Mouse (Mus musculus): ENCODE measurements around the gene Fthl17f. TPM values are rescaled to one million over a fixed set of nuclear protein-coding genes. Genes with fewer than 3 reads are reported as not detected.
"Not testable (repeated sequence)": the region's sequence is repeated elsewhere in the genome, so short reads cannot be mapped to it uniquely, and the experiment has no call there.

The Fthl17f gene
- not detected in 2 replicates for polyA plus RNA-seq (2015; fragmentation: Nextera tagmentation; extraction: Ambion mirVana)

GRCm38 (mm10) chrX:9062715-9063114 is at the start of gene Fthl17f:
Gene Fthl17f, plus strand, starts transcription at chrX:9063015.
- not testable (repeated sequence) for H3K9ac ChIP-seq; H3K9me3 ChIP-seq; H3K4me3 ChIP-seq; H3K27ac ChIP-seq (replicated peaks); H3K4me2 ChIP-seq; ATAC-seq (ENCODE audit: low read depth); H3K36me3 ChIP-seq; H3K4me1 ChIP-seq (replicated peaks); H3K27me3 ChIP-seq
- 91% methylated on average over 11 of the region's 11 CpGs for WGBS

GRCm38 (mm10) chrX:9016079-9016478 is 46.7 kb upstream of the Fthl17f start:
- 63% methylated on average over 1 of the region's 1 CpGs for WGBS
- Histone ChIP-seq H3K4me3 (no peak overlapping the region), H3K4me1 (replicated peaks) (no peaks in the 10 kb centered on the region), H3K27ac (replicated peaks) (no peak overlapping the region), H3K9me3 (no peaks in the 10 kb centered on the region), H3K4me2 (no peak overlapping the region), H3K36me3 (no peaks in the 10 kb centered on the region), H3K9ac (no peak overlapping the region), H3K27me3 (no peaks in the 10 kb centered on the region)
- ATAC-seq (ENCODE audit: low read depth): no peak

DNA sequence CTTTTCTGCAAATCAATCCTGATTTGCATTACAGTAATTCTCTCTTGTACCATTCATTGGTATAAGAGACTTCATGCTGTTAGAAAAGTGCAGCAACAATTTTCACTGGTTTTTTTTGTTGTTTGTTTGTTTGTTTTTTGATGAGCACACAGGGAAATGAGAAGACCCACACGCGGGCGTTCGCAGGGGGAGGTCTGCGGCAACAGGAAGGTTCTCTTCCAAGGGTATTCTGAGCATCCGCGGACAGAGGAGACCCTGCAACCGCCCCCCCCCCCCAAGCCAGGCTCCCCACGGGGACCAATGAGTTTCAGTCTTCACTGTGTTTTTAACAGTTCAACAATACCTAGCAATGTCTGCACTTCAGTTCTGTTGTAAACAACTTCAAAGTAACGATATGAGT is 43.3 kb upstream of the Fthl17f start:
- no peak for ATAC-seq (ENCODE audit: low read depth)

GRCm38 (mm10) chrX:9033193-9033592 is 29.6 kb upstream of the Fthl17f start, which contains the start of gene Fthl17e:
Gene Fthl17e, plus strand, starts transcription at chrX:9033493.
- H3K4me1 ChIP-seq (replicated peaks); H3K9ac ChIP-seq; H3K4me3 ChIP-seq; H3K27me3 ChIP-seq; H3K9me3 ChIP-seq; ATAC-seq (ENCODE audit: low read depth); H3K27ac ChIP-seq (replicated peaks); H3K36me3 ChIP-seq; H3K4me2 ChIP-seq: not testable (repeated sequence)
- WGBS: no CpG with 5 or more reads among the region's 10 CpGs

More for the DNA sequence above, 43.3 kb upstream of the Fthl17f start:
- Histone ChIP-seq H3K36me3 (no peaks in the 10 kb centered on the region), H3K4me1 (replicated peaks) (no peaks in the 10 kb centered on the region), H3K4me3 (no peak overlapping the region), H3K9ac (no peak overlapping the region), H3K27ac (replicated peaks) (no peak overlapping the region), H3K27me3 (no peaks in the 10 kb centered on the region), H3K4me2 (no peak overlapping the region), H3K9me3 (no peaks in the 10 kb centered on the region)
- WGBS: 61% methylated on average over 10 of the region's 10 CpGs

GRCm38 (mm10) chrX:9041611-9042010 is 21.2 kb upstream of the Fthl17f start:
- 36% methylated on average over 3 of the region's 4 CpGs for WGBS
- ATAC-seq (ENCODE audit: low read depth); H3K4me2 ChIP-seq; H3K27ac ChIP-seq (replicated peaks); H3K4me3 ChIP-seq; H3K9me3 ChIP-seq; H3K36me3 ChIP-seq; H3K27me3 ChIP-seq; H3K9ac ChIP-seq; H3K4me1 ChIP-seq (replicated peaks): not testable (repeated sequence)

DNA sequence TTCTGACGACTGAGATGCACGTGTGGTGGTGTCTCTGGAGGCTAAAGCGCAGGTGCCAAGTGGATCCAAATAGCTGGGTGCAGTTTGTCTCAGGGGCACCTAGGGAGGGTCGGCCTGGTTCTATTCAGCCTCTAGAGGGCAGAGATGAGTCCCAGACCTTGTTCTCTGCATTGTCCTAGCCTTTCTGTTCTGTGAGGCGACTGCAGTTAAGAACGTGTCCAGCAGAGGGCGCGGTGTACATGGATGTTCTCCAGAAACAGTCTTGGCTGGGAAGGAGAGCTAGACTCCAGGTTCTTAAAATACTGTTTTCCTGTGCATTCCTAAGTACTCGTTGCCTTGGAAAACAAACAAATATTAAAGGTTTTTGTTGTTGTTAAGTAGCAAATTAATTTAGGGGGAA is 1.9 kb upstream of the Fthl17f start:
- not testable (repeated sequence) for H3K36me3 ChIP-seq; H3K27me3 ChIP-seq; H3K4me1 ChIP-seq (replicated peaks); ATAC-seq (ENCODE audit: low read depth); H3K9me3 ChIP-seq; H3K4me3 ChIP-seq; H3K27ac ChIP-seq (replicated peaks); H3K4me2 ChIP-seq; H3K9ac ChIP-seq
- 30% methylated on average over 7 of the region's 9 CpGs for WGBS

DNA sequence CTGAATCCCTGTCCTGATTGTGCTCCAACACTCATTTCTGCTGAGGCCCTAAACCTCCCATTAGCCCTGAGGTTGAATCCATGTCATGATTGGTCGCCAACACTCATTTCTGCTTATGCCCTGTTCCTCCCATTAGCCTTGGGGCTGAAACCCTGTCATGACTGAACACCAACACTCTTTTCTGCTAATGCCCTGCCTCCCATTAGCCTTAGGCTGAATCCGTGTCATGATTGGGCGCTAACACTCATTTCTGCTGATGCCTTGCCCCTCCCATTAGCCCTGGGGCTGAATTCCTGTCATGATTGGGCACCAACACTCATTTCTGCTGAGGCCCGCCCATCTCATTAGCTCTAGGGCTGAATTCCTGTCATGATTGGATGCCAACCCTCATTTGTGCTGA is 714 bp upstream of the Fthl17f start:
- 90% methylated on average over 4 of the region's 4 CpGs for WGBS
- no peak overlapping the region for H3K4me3 ChIP-seq

DNA sequence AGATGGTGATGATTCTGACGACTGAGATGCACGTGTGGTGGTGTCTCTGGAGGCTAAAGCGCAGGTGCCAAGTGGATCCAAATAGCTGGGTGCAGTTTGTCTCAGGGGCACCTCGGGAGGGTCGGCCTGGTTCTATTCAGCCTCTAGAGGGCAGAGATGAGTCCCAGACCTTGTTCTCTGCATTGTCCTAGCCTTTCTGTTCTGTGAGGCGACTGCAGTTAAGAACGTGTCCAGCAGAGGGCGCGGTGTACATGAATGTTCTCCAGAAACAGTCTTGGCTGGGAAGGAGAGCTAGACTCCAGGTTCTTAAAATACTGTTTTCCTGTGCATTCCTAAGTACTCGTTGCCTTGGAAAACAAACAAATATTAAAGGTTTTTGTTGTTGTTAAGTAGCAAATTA is 14.9 kb downstream of the Fthl17f start:
- H3K9ac ChIP-seq; H3K9me3 ChIP-seq; H3K4me3 ChIP-seq; H3K27me3 ChIP-seq; H3K4me2 ChIP-seq; H3K27ac ChIP-seq (replicated peaks); H3K4me1 ChIP-seq (replicated peaks); H3K36me3 ChIP-seq: not testable (repeated sequence)
- ATAC-seq (ENCODE audit: low read depth): peak; percentile 50; the same call in 1 of the 2 replicates
- WGBS: 17% methylated on average over 9 of the region's 10 CpGs

More for the DNA sequence above, 714 bp upstream of the Fthl17f start:
- Histone ChIP-seq H3K36me3 (no peaks in the 10 kb centered on the region), H3K27ac (replicated peaks) (no peak overlapping the region), H3K4me1 (replicated peaks) (no peaks in the 10 kb centered on the region), H3K4me2 (no peak overlapping the region), H3K9me3 (no peaks in the 10 kb centered on the region), H3K9ac (no peak overlapping the region), H3K27me3 (no peaks in the 10 kb centered on the region)
- ATAC-seq (ENCODE audit: low read depth): no peak

DNA sequence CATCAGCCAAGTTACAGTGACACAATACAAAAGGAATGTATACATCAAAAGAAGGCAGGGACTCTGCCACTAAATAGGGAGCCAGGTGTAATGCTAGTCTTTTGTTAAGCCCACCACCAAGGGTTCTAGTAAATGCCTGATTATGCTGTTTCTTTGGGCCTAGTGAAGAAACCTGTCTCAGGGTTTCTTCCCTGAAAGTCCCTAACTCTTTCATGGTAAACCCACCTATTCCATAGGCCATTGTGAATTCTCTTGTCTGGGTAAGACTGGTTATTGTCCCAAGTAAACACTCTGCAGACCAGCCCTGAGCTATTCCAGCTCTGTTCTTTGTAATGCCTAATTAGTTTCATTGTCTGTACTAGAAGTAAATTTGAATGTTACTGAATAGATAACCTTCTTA is 32.3 kb downstream of the Fthl17f start:
- H3K36me3 ChIP-seq; H3K9me3 ChIP-seq; H3K4me1 ChIP-seq (replicated peaks); H3K4me2 ChIP-seq; H3K27ac ChIP-seq (replicated peaks); H3K4me3 ChIP-seq; ATAC-seq (ENCODE audit: low read depth); H3K27me3 ChIP-seq; H3K9ac ChIP-seq: not testable (repeated sequence)

DNA sequence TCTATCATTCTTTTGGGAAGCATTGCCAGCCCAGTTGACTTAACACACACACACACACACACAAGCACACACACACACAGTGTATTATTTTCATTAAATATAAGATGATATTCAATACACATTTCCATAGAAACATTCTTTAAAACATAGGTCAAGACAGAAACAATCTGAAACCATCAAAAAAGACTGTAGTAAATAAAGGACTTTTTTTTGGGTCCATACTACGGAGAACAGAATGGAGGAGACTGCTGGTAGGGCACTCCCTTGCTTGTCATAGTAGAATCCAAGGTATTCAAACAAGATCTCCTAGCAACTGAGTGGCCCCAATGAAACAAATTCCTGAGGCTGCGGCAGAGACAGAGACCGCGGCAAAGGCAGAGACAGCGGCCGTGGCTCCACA is 41.4 kb downstream of the Fthl17f start, which contains the start of gene 4930402K13Rik:
Gene 4930402K13Rik (plus strand): TSS at position 301 of the 400 bp plus-strand sequence.
- Histone ChIP-seq H3K4me2 (no peak within 1 kb of the TSS), H3K4me1 (replicated peaks) (no peaks in the 10 kb centered on the region), H3K4me3 (no peak within 1 kb of the TSS), H3K9me3 (no peaks in the 10 kb centered on the region), H3K27ac (replicated peaks) (no peak within 1 kb of the TSS), H3K9ac (no peak within 1 kb of the TSS), H3K36me3 (no peaks in the 10 kb centered on the region), H3K27me3 (no peaks in the 10 kb centered on the region)
- no peak for ATAC-seq (ENCODE audit: low read depth)
- WGBS: 76% methylated on average over 6 of the region's 6 CpGs

GRCm38 (mm10) chrX:9110381-9110780 is 47.6 kb downstream of the Fthl17f start:
- Histone ChIP-seq H3K27me3 (no peaks in the 10 kb centered on the region), H3K27ac (replicated peaks) (no peak overlapping the region), H3K9ac (no peak overlapping the region), H3K4me3 (no peak overlapping the region), H3K9me3 (no peaks in the 10 kb centered on the region), H3K4me2 (no peak overlapping the region), H3K36me3 (no peaks in the 10 kb centered on the region), H3K4me1 (replicated peaks) (no peaks in the 10 kb centered on the region)
- no peak for ATAC-seq (ENCODE audit: low read depth)
- 64% methylated on average over 2 of the region's 2 CpGs for WGBS

Data from neural tube, embryonic 13.5 days (tissue).